Mouse (Mus musculus): ENCODE data around the gene Babam1.

DNA sequence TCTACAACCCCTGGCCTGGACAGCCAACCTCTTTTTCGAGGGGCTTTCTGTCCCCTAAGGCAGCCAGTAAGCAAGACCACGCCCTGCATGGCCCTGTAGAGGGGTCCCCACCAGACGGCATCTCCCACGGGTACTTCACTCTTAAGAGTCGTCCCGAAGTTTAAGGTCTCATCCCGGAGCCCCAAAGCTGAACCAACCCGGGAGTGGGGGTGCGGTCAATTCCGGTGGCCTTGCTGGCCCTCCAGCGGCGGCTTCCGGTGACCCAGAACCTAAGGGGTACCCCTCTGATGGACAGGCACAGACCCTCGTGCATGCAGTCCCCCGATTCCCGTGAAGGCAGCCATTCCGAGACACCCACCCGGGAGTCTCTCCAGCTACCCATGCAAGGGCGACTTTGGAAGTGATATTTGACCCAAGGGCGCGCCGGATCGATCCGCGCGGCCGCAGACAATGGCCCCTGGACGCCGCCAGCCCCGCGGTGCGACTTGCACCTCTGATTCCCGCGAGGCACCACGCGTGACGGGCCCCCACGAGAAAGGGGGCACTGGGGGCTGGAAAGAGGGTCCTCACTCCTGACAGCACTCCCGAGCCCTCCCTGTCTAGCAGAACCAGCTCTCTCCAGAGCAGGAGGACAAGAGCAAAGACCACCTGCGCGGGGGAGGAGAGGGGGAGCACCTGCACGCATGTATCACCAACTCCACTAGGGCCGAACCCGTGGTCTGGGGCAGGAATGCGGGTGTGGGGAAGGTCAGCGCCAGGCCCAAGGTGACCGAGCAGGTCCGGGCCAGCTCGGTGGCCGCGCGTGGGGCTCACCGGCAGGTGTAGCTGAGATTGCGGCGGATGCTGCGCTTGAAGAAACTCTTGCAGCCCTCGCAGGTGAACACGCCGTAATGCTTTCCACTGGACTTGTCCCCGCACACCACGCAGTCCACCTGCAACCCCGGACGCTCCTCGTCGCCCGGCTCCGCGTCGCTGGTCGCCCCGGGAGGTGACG is 16.2 kb upstream of the Babam1 start:
- TF ChIP-seq SRF (IDR thresholded peaks at IDR 0.05; ENCODE audit: control insufficient read depth, insufficient read length, low read depth) (no peak), POLR2A (IDR thresholded peaks at IDR 0.05; ENCODE audit: insufficient read length, low read depth) (peak; percentile 17), TCF12 (IDR thresholded peaks at IDR 0.05; ENCODE audit: insufficient read depth, poor library complexity, severe bottlenecking) (no peak), POLR2AphosphoS2 (IDR thresholded peaks at IDR 0.05; ENCODE audit: insufficient read length, low read depth) (peak; percentile 16), E2F4 (IDR thresholded peaks at IDR 0.05; ENCODE audit: insufficient read depth) (no peak), USF1 (IDR thresholded peaks at IDR 0.05; ENCODE audit: low read depth) (no peak), MYOD1 (IDR thresholded peaks at IDR 0.05; ENCODE audit: control insufficient read depth in 1 of 3, insufficient read length in 2 of 3, low read depth in 2 of 3) (peak in 1 of 3 experiments; percentile 1), MAX (IDR thresholded peaks at IDR 0.05; ENCODE audit: low read depth) (no peak), MYOG (IDR thresholded peaks at IDR 0.05; ENCODE audit: control insufficient read depth in 1 of 3, insufficient read depth in 1 of 3, insufficient read length in 2 of 3, low read depth in 2 of 3) (no peak), TCF3 (IDR thresholded peaks at IDR 0.05; ENCODE audit: insufficient read length, low read depth) (no peak), REST (IDR thresholded peaks at IDR 0.05; ENCODE audit: insufficient read depth, insufficient read length) (no peak), CEBPB (IDR thresholded peaks at IDR 0.05; ENCODE audit: insufficient read depth, poor library complexity, severe bottlenecking) (no peak)

Data from myocyte (in vitro differentiated cells).